Mouse (Mus musculus) layer of hippocampus, adult 9-11 months (tissue): ENCODE data around the gene Cdca7.

Experiments used
- DNase-seq: peaks from one replicate; pipeline ENCODE4 v3.0.0; 2022

Cdca7 gene

DNA sequence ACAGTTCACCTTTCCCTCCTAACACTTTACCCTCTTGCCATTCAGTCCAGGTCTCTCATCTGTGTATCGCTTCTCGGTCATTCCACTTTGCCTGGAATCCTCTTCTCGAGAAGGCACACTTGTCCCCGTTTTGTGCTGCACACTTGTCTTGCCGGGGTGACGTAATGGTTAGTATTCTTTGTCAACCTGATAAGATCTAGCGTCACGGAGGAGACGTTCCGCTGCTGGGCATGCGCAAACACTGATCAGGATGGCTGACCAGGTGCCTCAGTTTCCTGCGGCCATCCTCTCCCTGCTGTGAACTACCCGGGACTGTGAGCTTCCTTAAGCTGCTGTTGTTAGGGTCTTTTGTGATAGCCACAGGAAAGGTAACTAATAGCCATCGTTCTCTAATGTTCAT lies 17.1 kb downstream of the Cdca7 start:
- no peak for DNase-seq

DNA sequence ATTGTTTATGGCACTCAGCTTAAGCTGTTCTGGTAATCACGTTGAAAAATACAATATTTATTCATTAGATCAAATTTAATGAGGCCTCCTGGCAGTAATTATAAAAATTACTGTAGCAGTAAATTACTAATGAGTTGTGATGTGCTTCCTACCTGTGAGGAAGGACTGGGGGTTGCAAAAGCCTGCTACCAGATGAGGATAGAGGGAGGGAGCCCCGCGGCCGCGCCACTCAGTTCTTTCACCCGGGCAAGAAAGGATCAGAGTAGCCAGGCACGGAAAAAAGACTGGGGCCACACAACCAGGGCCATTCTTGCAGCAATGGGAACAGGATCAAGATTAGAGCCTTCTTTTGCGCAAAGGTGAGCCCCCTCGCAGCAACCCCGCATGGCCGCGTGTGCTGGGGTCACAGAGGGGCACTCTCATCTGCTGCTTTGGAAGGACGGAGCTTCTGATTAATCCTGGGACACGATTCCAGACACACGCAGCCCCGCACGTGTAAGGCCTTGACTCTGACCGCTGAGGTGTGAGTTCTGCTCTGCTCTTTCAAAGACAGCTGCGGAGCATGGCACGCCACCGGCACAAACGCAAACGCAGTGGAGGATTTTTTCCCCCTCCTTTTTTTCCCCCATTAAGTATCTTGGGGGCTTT lies 23.2 kb downstream of the Cdca7 start:
- no peak for DNase-seq

DNA sequence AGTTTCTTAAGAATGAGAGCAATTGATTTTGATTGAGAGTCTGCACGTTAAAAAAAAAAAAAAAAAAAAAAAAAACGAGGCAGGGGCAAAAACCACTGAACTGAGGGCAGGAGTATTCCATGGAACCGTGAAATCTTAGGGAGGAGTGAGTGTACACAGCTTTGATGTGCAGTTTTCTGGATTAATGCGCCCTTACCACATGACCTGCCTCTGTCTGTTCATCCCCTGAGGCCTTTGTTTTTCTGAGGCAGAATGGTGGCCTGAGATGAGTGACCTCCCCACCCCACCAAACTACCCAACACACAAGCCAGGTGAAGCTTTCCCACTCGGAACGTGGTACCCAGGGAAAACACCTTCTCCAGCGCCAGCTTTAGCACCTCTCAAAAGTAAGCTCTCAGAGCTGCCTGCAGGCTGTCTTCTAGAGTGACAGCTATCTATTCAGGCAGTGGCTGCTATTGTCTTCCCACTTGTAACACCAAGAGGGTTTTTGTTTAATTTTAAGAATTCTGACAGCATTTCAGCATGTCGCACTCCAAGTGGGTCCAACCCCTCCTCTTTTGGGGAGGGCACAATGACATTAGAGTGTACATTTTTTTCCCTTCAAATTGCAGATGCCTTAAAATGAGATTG lies 23.9 kb downstream of the Cdca7 start:
- no peak for DNase-seq

- no peak for DNase-seq
Observed at GRCm38 (mm10) chr2:72502041-72502813, 26.3 kb downstream of the Cdca7 start.

DNA sequence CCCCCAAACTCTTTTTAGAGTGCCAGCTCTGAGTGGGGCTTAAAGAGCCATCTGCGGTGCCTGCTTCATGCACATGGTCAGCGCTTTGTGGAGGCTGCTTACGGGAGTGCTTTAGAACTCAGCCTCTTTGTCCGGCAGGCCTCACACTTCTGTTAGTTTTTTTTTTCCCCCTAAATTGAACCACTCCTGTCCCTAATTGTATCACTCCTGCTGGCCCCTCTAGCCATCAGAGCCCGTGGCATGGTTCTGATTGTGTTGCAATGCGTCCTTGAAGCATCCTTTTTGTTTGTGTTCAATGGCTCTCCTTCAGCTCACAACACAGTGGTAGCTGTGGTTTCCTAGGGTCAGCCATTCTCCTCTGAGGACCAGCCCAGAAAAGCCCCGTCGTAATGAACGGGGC lies 27.7 kb downstream of the Cdca7 start:
- DNase-seq = no peak

DNA sequence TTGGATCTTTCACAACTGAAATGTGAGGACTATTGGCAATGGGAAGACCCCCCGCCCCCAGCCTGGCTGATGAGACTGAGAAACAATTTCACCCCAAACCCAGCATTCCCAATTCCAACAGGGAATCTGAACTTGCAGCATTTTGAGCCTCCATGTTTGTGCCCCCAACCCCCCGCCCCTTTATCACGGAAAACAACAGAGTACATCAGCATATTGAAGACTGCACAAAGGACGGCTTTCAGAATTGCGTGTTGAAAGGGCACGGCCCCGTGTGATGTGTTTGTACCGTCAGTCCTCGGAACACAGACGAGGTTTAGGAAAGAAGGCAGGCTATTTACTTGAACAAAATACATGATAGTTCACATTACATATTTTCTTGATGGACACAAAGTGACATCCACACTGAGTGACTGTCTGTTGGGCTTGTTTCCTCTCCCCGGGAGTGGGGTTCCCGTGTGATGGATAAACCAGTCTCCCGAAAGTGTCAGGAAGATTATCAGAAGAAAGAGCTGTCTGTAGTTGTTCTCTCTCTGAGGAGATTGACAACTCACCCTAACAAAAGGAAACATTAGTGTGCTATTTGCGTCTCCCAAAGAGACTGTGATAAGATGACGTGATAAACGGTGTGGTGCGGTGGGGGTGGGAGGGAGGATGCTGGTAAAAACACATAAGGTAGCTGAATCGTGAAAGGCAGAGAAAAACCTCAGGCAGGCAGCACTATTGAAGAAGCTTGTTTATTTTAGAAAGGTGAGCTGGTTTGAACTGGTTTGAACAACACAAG lies 32.1 kb downstream of the Cdca7 start:
- DNase-seq = no peak

GRCm38 (mm10) chr2:72508891-72509290 lies 32.9 kb downstream of the Cdca7 start:
- no peak for DNase-seq

DNA sequence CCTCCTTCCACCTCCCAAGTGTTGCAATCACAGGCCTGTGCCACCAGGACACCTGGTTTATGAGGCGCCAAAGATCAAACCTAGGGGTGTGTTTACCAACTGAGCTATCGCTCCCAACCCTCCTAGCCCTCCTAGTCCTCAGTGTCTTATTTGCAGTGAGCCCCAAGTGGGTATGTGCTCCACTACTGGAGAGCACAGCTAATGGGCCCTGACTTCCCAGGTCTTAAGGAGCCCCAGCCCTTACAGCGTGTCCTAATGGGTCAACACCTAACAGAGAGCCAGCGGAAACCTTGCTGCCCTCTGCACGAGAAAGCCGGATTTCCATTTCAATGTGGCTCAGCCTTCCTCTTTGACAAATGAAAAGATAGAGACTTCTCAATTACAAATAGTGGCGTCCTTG lies 39.6 kb downstream of the Cdca7 start:
- DNase-seq = no peak

- DNase-seq = peak; percentile 83
Observed at GRCm38 (mm10) chr2:72515971-72516719, 40.2 kb downstream of the Cdca7 start.

DNA sequence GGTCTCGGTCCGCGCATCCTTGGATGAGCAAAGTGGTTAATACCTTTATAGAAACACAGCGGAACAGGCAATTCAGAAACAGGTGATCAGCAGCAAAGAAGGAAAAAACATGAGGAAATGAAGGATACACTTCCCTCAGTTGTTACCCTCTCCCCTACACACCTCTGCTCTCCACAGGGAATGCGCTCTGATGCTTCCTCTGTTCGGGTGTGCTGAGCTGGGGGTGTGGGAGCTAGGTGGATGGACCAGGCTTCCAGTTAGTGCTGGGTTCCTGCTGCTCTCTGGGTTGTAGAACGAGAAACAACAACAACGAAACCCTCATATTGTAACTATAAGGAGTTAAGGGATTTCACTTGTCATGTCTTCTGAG lies 40.7 kb downstream of the Cdca7 start:
- no peak for DNase-seq

- no peak for DNase-seq
Observed at GRCm38 (mm10) chr2:72524022-72524421, 48.1 kb downstream of the Cdca7 start.

DNA sequence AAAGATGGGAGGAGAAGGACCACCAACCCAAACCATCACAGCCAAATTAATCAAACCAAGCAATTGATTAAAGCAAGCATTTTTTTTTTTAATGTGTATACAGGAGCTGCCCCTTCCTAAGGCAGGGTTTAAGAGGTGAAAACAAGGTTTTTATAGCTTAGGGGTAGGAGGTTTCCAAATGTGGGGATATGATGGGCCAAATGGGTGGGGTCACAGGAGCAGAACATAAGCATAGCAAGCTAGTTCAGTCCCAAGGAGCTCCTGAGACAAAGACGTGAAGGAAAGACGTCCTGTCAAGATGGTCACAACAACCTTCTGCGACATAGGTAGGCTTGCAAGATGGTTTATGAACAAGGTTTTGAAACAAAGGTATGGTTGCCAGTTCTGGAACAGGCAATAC lies 49.6 kb downstream of the Cdca7 start:
- DNase-seq = no peak

DNA sequence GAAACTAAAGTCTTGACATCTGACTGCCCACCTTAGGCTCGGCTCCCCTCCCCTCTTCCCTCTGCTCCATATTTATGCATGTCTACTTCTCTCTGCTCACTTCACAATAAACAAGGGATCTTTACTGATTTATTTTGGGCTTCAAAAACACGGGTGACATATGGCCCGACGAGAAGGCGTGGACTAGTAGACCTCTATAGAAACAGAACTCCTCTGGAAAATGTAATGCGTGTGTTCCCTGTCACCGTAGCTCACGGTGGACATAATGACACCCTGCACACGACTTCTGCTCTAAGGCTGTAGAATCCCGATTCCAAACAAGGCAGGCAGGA lies 53.0 kb downstream of the Cdca7 start:
- DNase-seq = no peak

DNA sequence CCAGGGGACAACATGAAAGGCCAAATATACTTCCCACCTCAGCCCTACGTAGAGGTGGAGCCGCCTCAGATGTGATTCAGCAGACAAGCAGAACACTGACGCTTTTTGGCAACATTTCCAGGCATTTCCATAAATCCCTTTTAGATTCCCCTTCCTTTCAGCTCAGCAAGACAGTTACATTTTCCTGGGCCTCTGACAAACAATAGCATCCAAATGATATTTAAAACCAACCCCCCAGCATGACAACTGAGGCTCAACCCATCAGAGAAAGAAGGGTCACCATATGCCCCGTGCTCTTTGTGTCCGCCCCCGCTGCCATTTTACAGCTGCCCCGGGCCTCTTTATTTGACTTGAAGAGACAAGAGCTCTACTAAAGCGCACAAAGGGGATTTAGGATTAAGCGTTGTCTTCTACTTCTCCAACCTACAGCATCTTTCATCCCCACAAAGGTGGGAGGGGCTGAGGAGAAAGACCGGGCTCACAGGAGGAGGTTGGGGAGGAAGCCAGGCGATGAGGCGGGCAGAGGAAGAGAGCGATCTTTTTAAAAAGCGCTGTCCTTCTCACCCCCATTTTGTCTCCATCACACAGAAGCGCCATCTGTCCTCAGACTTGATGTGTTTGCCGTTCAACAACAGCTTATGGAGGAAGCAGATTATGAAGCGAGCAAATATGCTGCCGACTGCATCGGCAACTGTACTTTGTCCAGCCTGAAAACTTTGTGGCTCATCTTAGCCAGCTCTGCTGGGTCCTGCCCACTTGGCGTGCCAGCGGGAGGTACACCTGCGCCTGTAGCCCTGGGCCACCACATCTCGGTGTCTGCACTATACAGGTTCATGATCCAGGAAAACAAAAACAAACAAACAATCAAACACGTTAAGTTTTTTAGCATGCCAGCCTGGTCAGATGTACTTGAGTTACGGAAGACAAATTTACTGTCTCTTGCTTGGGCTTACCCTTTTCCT lies 53.7 kb downstream of the Cdca7 start:
- DNase-seq = peak; percentile 52

DNA sequence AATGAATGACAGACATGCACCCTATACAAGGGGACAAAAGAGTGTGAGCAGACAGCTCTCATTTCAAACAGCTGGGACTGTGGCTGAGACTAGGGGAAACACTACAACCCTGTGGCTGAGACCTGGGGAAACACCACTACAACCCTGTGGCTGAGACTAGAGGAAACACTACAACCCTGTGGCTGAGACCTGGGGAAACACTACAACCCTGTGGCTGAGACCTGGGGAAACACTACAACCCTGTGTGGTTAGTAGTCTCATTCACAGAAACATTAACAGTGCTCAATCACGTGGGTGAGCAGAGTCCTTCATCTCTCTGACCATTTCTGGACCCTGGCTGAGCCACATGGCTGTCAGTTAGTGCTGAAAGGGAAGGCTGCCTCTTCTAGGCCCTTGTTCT lies 59.9 kb downstream of the Cdca7 start:
- no peak for DNase-seq
